Mouse (Mus musculus): ENCODE data around the gene Numb.

DNA sequence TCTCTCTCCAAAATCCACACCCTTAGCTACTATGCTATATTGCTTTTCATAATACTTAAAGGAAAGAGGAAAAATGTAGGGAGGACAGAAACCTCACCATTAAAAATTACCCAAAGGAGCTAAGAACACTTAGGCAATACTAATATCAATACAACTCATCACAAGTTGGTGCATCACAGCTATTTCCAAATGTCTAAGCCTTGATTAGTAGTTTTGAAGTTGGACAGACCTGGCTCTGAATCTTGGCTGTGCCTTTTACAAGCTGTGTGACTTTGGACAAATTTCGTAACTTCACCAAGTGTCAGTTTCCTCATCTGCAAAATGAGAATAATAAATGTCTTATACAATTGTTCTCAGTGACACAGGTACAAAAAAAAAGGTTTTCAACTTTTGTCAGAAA, 66.5 kb downstream of the Numb start:
- no peak for TF ChIP-seq CTCF (IDR thresholded peaks at IDR 0.05)
- TF ChIP-seq EP300 (IDR thresholded peaks at IDR 0.05), result no peak

Data from lung, postnatal 0 days (tissue).